Mouse (Mus musculus) forebrain, embryonic 11.5 days (tissue): Measurements from ENCODE around the gene Bcl2a1a. TPM values are rescaled to one million over a fixed set of nuclear protein-coding genes. Genes with fewer than 3 reads are reported as not detected.
"Not testable (repeated sequence)": the region's sequence is repeated elsewhere in the genome, so short reads cannot be mapped to it uniquely, and the experiment has no call there.

Experiments
- ATAC-seq: fragments of 200-750 bp; cut with Nextera tagmentation; replicated peaks from 2 replicates; pipeline ENCODE4 v1.8.0; 2017; ENCODE audit warnings: moderate TSS enrichment; ENCODE audit not compliant: low FRiP score
- DNase-seq: peaks from one replicate; pipeline ENCODE4 v3.0.0-alpha.2; 2017; ENCODE audit warnings: low spot score
- H3K27ac ChIP-seq: fragments of 300-500 bp; sonication (generic); 2 replicates; pipeline ENCODE4 v1.5.1; 2014; ENCODE audit warnings: low read depth, low read length
- H3K27me3 ChIP-seq: fragments of 300-500 bp; sonication (generic); 2 replicates; pipeline ENCODE4 v1.6.1; 2014; ENCODE audit warnings: mild to moderate bottlenecking, low read length, mixed read lengths; ENCODE audit not compliant: control insufficient read depth, insufficient read depth
- H3K36me3 ChIP-seq: fragments of 300-500 bp; sonication (generic); 2 replicates; pipeline ENCODE4 v1.6.1; 2014; ENCODE audit warnings: mild to moderate bottlenecking, low read length, moderate library complexity, mixed read lengths; ENCODE audit not compliant: control insufficient read depth, insufficient read depth
- H3K4me1 ChIP-seq: fragments of 300-500 bp; sonication (generic); replicated peaks from 2 replicates; pipeline ENCODE4 v1.6.1; 2014; ENCODE audit warnings: low read length, mixed read lengths; ENCODE audit not compliant: control insufficient read depth, insufficient read depth
- H3K4me2 ChIP-seq: fragments of 300-500 bp; sonication (generic); 2 replicates; pipeline ENCODE4 v1.6.1; 2014; ENCODE audit warnings: low read depth, mild to moderate bottlenecking, low read length, moderate library complexity, mixed read lengths; ENCODE audit not compliant: severe bottlenecking
- H3K4me3 ChIP-seq: fragments of 300-500 bp; sonication (generic); 2 replicates; pipeline ENCODE4 v1.5.1; 2014; ENCODE audit warnings: low read depth, low read length
- H3K9ac ChIP-seq: fragments of 300-500 bp; sonication (generic); 2 replicates; pipeline ENCODE4 v1.6.1; 2014; ENCODE audit warnings: low read length
- H3K9me3 ChIP-seq: fragments of 300-500 bp; sonication (generic); 2 replicates; pipeline ENCODE4 v1.6.1; 2016; ENCODE audit warnings: low read length, mixed read lengths; ENCODE audit not compliant: control insufficient read depth
- WGBS: fragments of 180-500 bp; shearing (Covaris S2); extraction: QIAGEN DNeasy Blood & Tissue Kit; methylation state at CpG from one replicate; pipeline ENCODE4 v1.1.7; 2014; 5-methylcytosine and 5-hydroxymethylcytosine counted together
- polyA plus RNA-seq: library from polyadenylated mRNA; unstranded; fragments of >200 nt; fragmentation: Nextera tagmentation; extraction: Ambion mirVana; gene quantifications from 2 replicates; pipeline ENCODE4 v1.2.1, GENCODE M21; 2014

The Bcl2a1a gene
- polyA plus RNA-seq, 1 experiment from 2014 or later, result not detected

DNA sequence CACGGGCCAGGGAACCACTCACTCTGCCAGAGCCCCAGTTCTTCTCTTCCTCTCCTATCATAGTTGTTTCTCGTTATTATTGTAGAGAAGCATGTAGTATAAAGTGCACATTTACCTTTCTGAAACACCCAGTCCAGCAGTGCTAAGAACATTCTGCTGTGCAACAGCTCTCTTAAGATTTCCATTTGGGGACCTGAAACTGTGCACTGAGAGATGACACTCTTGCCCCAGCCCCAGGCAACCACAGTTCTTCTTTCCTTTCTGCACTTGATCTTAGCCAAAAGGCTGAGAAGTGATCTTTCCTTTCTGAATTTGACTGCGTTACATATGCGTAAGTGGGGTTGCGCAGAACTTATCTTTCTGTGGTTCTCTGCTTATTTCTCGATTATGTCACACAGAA lies 9.8 kb downstream of the Bcl2a1a start:
- DNase-seq, H3K4me2 ChIP-seq, H3K9me3 ChIP-seq, H3K4me1 ChIP-seq, H3K36me3 ChIP-seq, H3K9ac ChIP-seq, H3K27me3 ChIP-seq, H3K27ac ChIP-seq, H3K4me3 ChIP-seq, ATAC-seq: not testable (repeated sequence)
- no CpG with 5 or more reads among the region's 6 CpGs for WGBS

DNA sequence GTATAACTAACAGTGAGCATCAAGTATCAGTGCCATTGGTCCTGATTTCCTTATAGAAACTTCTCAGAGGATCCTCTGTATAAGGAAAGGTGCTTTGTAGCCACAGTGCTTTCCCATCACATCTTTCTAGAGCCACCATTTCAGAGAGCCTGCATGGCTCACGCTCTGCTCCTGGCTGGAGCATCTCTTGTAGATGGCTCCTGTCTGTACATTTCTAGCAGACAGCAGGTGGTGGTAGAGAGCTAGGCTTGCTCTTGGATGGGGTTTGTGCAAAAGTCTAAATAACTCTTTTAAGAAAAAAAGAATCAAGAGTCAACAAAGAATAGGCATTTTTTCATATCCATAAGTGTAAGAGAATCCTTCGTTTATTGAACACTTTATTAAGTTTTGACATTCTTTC lies 12.8 kb downstream of the Bcl2a1a start:
- 90% methylated on average over 1 of the region's 2 CpGs for WGBS
- not testable (repeated sequence) for DNase-seq, H3K4me3 ChIP-seq, H3K4me2 ChIP-seq, H3K27me3 ChIP-seq, H3K4me1 ChIP-seq, H3K27ac ChIP-seq, ATAC-seq, H3K9me3 ChIP-seq, H3K9ac ChIP-seq, H3K36me3 ChIP-seq

DNA sequence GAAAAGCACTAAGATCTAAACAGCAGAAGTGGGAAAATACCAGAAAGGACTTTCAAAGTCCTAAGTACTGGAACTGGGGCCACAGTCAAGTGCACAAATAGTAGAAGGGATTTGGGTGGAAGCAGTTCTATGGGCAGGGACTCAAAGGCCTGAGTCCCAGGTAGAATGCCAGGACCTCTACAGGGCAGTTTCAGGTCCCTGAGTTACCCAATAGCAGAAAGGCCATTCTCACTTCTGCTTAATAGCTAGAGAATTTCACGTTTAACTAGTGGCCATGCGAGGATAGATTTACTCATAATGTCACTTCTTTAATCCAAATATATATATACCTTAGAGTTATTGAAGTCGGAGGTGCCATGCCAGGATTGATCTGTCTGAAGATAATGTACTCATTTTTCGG lies 20.2 kb downstream of the Bcl2a1a start:
- H3K27me3 ChIP-seq, H3K4me1 ChIP-seq, H3K36me3 ChIP-seq, H3K9ac ChIP-seq, H3K4me3 ChIP-seq, ATAC-seq, H3K9me3 ChIP-seq, DNase-seq, H3K4me2 ChIP-seq, H3K27ac ChIP-seq: not testable (repeated sequence)
- 80% methylated on average over 4 of the region's 4 CpGs for WGBS

DNA sequence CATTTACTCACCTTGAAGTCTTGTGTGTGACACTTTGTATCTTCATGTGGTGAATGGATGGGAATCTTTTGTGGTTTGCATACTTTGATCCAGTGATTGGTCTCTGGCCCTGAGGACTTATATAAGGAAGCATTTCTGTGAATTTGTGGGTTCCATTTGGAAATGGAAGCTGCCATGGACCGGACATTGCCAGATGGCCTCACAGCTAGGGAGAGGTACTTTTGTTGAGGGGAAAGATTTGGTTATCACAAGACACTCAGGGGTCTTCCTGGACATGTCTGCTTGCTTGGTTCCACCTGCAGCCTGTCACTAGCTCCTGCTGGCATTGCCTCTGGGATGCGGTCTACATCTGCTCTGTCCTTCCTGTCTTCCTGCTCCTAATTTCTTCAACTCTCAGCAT lies 23.1 kb downstream of the Bcl2a1a start:
- H3K4me3 ChIP-seq, H3K4me1 ChIP-seq, ATAC-seq, H3K27ac ChIP-seq, DNase-seq, H3K36me3 ChIP-seq, H3K4me2 ChIP-seq, H3K9ac ChIP-seq, H3K9me3 ChIP-seq, H3K27me3 ChIP-seq: not testable (repeated sequence)
- 92% methylated on average over 2 of the region's 2 CpGs for WGBS

DNA sequence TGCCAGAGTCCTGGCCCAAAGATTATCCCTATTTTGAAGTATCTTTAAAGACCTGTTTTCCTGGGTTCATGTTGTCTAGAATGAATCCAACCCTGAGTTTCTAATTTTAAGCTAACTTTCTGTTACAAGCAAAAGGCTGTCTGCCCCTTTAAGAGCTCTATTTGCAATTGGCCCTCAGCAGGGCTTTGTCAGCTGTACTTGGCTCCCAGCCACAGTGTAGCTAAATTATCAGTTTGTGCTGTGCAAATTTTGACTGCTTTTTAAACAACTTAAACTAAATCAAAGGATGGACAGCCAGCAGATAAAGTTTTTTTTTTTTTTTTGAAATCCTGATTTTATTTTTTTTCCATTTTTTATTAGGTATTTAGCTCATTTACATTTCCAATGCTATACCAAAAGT lies 44.8 kb downstream of the Bcl2a1a start:
- not testable (repeated sequence) for H3K4me2 ChIP-seq, ATAC-seq, H3K27ac ChIP-seq, H3K36me3 ChIP-seq, H3K4me3 ChIP-seq, H3K27me3 ChIP-seq, DNase-seq, H3K9me3 ChIP-seq, H3K9ac ChIP-seq, H3K4me1 ChIP-seq

Other genes with a start within 250 kb of the Bcl2a1a start
- gene Mthfsl, start 236.6 kb upstream of the Bcl2a1a start, polyA plus RNA-seq, result 21.6 and 25.6 TPM in 2 replicates
- gene Bcl2a1d, start 225.0 kb upstream of the Bcl2a1a start, polyA plus RNA-seq, result 0.57 TPM in 1 of 2 replicates, not detected in the other
- not detected in 2 replicates for gene Trim43c, start 117.7 kb upstream of the Bcl2a1a start, polyA plus RNA-seq
- not detected in 2 replicates for gene Trim43b, start 135.9 kb downstream of the Bcl2a1a start, polyA plus RNA-seq
- 0.77 TPM in 1 of 2 replicates, not detected in the other for gene Bcl2a1b, start 242.3 kb downstream of the Bcl2a1a start, polyA plus RNA-seq
- gene Gm29094, start 242.5 kb downstream of the Bcl2a1a start, polyA plus RNA-seq, result 0.33 and 1.3 TPM in 2 replicates